Mouse (Mus musculus) E14TG2a.4 (cell line): ENCODE data around the gene Smc3.
A peak's percentile ranks its signal among the peaks of the same experiment; 100 is the strongest.
"Not testable (repeated sequence)": the region's sequence is repeated elsewhere in the genome, so short reads cannot be mapped to it uniquely, and the experiment has no call there.

Source experiments
- H3K27me3 ChIP-seq: 2 replicates; pipeline ENCODE4 v1.6.1; 2014; ENCODE audit warnings: low read length, control low read depth; ENCODE audit not compliant: insufficient read depth
- H3K36me3 ChIP-seq: 2 replicates; pipeline ENCODE4 v1.6.1; 2014; ENCODE audit warnings: low read length, control low read depth; ENCODE audit not compliant: insufficient read depth
- H3K4me1 ChIP-seq: replicated peaks from 2 replicates; pipeline ENCODE4 v1.6.1; 2014; ENCODE audit warnings: low read depth, low read length, control low read depth
- H3K4me3 ChIP-seq: replicated peaks from 2 replicates; pipeline ENCODE4 v1.5.1; 2014; ENCODE audit warnings: mild to moderate bottlenecking, low read length
- H3K9me3 ChIP-seq: 2 replicates; pipeline ENCODE4 v1.6.1; 2014; ENCODE audit warnings: low read length, control low read depth
- CTCF ChIP-seq: conservative IDR thresholded peaks from 2 replicates; pipeline ENCODE4 v1.5.1; 2014; ENCODE audit warnings: low read length
- NANOG ChIP-seq: IDR thresholded peaks from 2 replicates; pipeline ENCODE4 v1.6.1; 2014; ENCODE audit warnings: borderline replicate concordance, low read length, mixed read lengths
- POU5F1 ChIP-seq: IDR thresholded peaks from 2 replicates; pipeline ENCODE4 v1.6.1; 2014; ENCODE audit warnings: low read length, borderline replicate concordance

Smc3 gene

GRCm38 (mm10) chr19:53573151-53573550 lies 27.0 kb upstream of the Smc3 start:
- no peaks in the 10 kb centered on the region for H3K9me3 ChIP-seq

DNA sequence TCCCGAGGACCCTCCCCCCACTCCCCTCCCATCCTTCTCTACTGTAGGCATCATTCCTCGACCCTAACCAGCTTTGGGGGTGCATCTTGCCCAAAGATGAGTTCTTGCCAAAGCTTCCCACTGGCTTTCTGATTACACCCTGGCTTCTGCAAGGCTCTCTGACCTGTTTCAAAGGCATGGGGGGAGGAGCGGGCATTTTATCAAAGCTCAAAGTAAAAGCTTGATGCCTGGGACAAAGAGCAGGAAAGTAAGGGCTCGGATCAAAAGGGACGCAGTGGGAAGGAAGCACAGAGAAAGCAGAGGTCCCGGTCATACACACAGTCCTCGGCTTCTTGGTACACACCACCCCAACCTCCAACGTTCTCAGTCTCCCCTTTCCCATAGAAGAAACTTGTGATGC lies 26.1 kb upstream of the Smc3 start:
- no peaks in the 10 kb centered on the region for H3K36me3 ChIP-seq
- H3K9me3 ChIP-seq: no peaks in the 10 kb centered on the region
- H3K4me3 ChIP-seq: no peak overlapping the region
- no peaks in the 10 kb centered on the region for H3K27me3 ChIP-seq
- H3K4me1 ChIP-seq: peaks cover 63% of the 10 kb centered on the region
- TF ChIP-seq POU5F1: no peak
- TF ChIP-seq NANOG: no peak
- no peak for TF ChIP-seq CTCF

More at GRCm38 (mm10) chr19:53573151-53573550, 27.0 kb upstream of the Smc3 start:
- H3K36me3 ChIP-seq: no peaks in the 10 kb centered on the region
- no peak for TF ChIP-seq CTCF
- TF ChIP-seq POU5F1: no peak
- TF ChIP-seq NANOG: no peak
- H3K4me3 ChIP-seq: no peak overlapping the region
- H3K4me1 ChIP-seq: peaks cover 64% of the 10 kb centered on the region
- no peaks in the 10 kb centered on the region for H3K27me3 ChIP-seq

DNA sequence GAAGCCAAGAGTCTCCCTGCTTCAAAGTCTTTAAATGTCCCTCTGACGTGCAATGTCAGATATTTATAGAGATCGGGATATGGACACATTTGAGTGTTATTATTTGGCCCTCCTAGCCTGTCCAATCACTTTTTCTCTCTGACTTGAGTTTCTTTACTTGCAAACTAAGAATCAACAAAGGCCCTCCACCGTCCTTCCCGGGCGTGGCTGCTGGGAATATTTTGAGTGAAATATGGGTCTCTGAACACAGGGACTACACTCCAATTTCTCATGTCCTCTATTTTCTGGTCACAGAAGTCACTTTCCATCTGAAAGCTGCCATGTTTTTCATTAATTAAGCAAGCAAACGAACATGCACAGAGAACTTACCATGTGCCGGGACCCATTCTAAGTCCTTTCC lies 25.7 kb upstream of the Smc3 start:
- TF ChIP-seq NANOG: no peak
- TF ChIP-seq CTCF: no peak
- TF ChIP-seq POU5F1: no peak
- H3K9me3 ChIP-seq: no peaks in the 10 kb centered on the region
- H3K27me3 ChIP-seq: no peaks in the 10 kb centered on the region

GRCm38 (mm10) chr19:53575296-53576010 lies 24.7 kb upstream of the Smc3 start:
- Histone ChIP-seq H3K27me3 (no peaks in the 10 kb centered on the region), H3K4me1 (peaks cover 63% of the 10 kb centered on the region), H3K4me3 (no peak overlapping the region), H3K36me3 (no peaks in the 10 kb centered on the region), H3K9me3 (peaks cover 6% of the 10 kb centered on the region)
- no peak for TF ChIP-seq POU5F1
- no peak for TF ChIP-seq NANOG
- TF ChIP-seq CTCF: no peak

More for the DNA sequence above, 25.7 kb upstream of the Smc3 start:
- Histone ChIP-seq H3K4me1 (peaks cover 63% of the 10 kb centered on the region), H3K36me3 (no peaks in the 10 kb centered on the region), H3K4me3 (no peak overlapping the region)

DNA sequence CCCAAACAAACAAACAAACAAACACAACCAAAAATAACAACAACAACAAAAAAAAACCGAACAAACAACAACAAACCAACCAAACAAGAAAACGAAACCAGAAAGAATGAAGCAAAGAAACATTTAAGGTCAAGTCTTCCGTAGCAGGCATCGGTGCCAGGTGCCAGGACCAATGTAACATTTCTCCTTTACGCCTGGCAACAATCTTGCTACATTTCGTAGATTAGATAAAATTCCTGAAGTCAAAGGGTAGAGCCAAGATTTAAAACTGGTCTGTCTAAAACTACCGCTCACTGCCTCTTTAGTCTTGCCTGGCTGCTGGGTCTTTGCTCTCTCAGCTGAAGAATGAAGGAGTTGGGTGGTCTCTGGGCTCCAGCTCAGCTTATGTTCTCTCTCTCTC lies 24.1 kb upstream of the Smc3 start:
- Histone ChIP-seq H3K4me3 (no peak overlapping the region), H3K4me1 (peaks cover 60% of the 10 kb centered on the region), H3K36me3 (no peaks in the 10 kb centered on the region), H3K9me3 (peaks cover 12% of the 10 kb centered on the region), H3K27me3 (no peaks in the 10 kb centered on the region)
- no peak for TF ChIP-seq CTCF
- TF ChIP-seq NANOG: no peak
- no peak for TF ChIP-seq POU5F1

GRCm38 (mm10) chr19:53577025-53577800 lies 23.0 kb upstream of the Smc3 start:
- TF ChIP-seq NANOG: no peak
- TF ChIP-seq CTCF: no peak
- Histone ChIP-seq H3K4me3 (no peak overlapping the region), H3K4me1 (peaks cover 49% of the 10 kb centered on the region), H3K36me3 (no peaks in the 10 kb centered on the region), H3K27me3 (no peaks in the 10 kb centered on the region), H3K9me3 (peaks cover 17% of the 10 kb centered on the region)

DNA sequence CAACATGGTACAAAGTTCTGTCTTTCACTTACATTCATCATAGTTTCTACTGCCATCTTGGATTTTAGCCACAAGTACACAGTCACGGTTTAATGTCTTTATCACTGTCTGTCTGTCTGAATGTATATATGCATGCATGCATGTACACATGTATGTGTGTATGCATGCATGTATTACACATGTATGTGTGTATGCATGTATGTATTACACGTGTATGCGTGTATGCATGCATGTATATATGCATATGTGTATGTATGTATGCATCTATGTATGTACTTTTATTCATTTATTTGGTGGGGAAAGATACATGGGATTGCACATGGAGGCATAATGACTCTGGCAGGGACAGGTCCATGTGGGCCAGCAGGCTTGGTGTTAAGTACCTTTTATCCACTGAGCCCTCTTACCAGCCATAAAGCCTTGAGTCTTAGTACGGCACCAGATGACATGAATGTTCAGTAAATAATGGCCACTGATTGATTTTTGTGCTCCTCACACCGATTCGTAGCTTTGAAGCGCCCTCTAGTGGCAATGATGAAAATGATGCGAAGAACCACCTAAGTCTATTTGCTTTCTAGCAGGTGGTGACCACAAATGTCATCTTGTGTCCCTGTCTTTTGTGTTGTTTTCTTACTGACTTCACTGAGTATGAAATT lies 21.5 kb upstream of the Smc3 start:
- Histone ChIP-seq H3K4me1 (peaks cover 33% of the 10 kb centered on the region), H3K36me3 (no peaks in the 10 kb centered on the region)
- TF ChIP-seq POU5F1 (no peak), NANOG (no peak), CTCF (peak; percentile 71)

GRCm38 (mm10) chr19:53580271-53580670 lies 19.9 kb upstream of the Smc3 start:
- H3K36me3 ChIP-seq, H3K4me3 ChIP-seq, H3K27me3 ChIP-seq: not testable (repeated sequence)
- Histone ChIP-seq H3K9me3 (peaks cover 41% of the 10 kb centered on the region), H3K4me1 (peaks cover 18% of the 10 kb centered on the region)

More for the DNA sequence above, 21.5 kb upstream of the Smc3 start:
- no peak overlapping the region for H3K4me3 ChIP-seq
- H3K27me3 ChIP-seq: no peaks in the 10 kb centered on the region
- peaks cover 26% of the 10 kb centered on the region for H3K9me3 ChIP-seq

DNA sequence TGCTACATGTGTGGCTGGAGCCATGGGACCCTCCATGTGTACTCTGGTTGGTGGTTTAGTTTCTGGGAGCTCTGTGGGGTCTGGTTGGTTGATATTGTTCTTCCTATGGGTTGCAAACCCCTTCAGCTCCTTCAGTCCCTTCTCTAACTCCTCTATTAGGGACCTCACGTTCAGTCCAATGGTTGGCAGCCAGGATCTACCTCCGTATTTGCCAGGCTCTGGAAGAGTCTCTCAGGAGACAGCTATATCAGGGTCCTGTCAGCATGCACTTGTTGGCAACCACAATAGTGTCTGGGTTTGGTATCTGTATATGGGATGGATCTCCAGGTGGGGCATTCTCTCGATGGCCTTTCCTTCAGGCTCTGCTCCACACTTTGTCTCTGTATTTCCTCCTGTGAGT lies 12.5 kb upstream of the Smc3 start:
- not testable (repeated sequence) for H3K4me3 ChIP-seq, H3K36me3 ChIP-seq, H3K27me3 ChIP-seq, H3K4me1 ChIP-seq
- H3K9me3 ChIP-seq: peaks cover 54% of the 10 kb centered on the region

- H3K9me3 ChIP-seq: peaks cover 55% of the 10 kb centered on the region
- H3K27me3 ChIP-seq, H3K36me3 ChIP-seq, H3K4me3 ChIP-seq, H3K4me1 ChIP-seq: not testable (repeated sequence)
Measured at GRCm38 (mm10) chr19:53588968-53589367, 11.2 kb upstream of the Smc3 start, which contains the start of gene Nutf2-ps1. TSS of gene Nutf2-ps1 (minus strand) at chr19:53589068.
